Mouse (Mus musculus): ENCODE data around the gene Cenpv.

The Cenpv gene

DNA sequence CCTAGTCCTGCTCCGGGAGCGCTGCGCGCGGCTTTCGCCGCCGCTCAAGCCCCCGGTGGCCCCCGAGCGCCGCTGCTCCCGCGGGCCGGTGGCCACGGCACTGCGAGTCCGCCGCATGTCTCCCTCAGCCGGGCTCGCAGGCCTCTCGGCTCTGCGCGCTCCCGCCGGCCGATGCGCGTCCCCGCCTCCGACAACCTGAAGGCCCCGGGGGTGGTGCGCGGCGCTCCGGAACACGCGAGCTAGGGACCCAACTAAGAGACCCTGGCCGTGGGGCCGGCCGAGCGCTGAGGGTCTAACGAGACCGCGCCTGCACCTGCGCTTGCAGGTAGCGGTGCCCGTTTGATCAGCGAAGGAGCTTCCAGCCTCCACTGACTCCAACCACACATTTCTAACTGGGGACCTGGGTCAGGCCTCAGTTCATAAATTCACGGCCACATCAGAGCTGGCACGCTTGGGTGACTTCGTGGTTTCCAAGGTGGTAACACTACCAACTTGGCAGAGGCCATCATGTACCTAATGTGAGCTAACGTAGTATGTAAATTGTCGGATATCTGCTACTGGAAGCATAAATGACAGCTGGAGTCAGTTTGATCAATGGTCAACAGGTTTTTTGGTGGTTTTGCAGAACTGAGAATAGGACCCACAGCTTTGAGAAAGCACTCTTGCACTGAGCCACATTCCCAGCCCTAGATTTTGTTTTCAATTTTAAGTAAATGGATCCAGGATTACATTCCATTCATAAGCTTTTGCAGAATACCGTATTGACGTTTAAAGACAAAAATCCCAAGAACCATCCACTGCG is at the start of gene Cenpv:
TSS of gene Cenpv (minus strand) at position 173 of the 802 bp plus-strand sequence.
- 6% methylated on average over 57 of the region's 57 CpGs for WGBS

DNA sequence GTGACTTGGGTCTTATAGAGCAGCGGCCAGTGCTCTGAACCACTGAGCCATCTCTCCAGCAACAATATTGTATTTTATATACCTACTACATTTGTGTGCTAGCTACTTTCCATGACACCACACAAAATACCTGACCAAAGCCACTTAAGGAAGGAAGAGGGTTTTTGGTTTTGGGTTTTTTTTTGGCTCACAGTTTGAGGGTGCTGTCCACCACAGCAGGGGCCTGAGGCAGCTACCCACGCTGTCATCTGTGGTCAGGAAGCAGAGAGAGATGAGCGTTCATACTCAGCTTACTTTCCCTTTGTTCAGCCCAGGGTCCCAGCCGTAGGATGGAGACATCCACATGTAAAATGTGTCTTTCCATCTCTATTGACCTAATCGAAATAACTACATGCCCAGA is 48.0 kb upstream of the Cenpv start:
- 90% methylated on average over 5 of the region's 5 CpGs for WGBS

DNA sequence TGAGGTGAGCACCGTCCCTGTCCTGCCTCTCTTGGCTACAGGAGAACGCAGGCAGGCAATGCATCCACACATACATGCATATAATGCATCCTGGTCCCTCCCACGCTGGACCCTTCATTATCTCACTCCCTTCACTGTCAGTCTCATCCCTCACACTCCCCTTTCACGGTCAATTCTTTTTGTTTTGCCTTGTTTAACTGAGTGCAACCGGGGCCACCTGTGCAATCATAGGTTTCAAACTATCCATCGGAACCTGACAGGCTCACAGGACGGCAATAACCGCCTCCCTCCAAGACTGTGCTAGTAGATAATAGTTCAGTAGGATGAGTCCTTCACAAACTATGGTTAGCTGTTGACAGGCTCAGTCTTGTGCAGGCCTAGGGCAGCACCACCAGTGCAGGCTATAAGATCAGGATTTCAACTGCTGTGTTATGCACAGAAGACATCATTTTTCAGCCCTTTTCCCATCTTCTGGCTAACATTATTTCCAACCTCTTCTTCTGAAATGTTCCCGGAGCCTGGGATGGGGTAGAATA is 45.7 kb upstream of the Cenpv start:
- 85% methylated on average over 9 of the region's 9 CpGs for WGBS

DNA sequence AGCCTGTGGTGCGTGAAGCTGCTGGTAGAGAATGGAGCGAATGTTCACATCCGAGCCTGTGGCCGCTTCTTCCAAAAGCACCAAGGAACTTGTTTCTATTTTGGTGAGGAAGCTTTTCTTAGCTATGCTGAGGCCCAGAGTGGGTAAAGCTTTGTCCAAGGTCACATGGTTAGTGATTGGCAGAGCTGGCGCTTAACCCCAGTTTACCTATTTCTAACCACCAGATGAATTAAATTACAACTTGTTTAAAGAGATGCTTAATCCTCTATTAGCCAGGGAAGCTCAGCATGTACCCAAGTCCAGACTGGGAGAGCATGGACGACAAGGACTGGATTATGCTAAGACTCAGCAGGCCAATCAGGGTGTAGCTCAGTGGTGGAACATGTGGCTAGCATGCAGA is 44.0 kb upstream of the Cenpv start:
- 63% methylated on average over 6 of the region's 6 CpGs for WGBS

DNA sequence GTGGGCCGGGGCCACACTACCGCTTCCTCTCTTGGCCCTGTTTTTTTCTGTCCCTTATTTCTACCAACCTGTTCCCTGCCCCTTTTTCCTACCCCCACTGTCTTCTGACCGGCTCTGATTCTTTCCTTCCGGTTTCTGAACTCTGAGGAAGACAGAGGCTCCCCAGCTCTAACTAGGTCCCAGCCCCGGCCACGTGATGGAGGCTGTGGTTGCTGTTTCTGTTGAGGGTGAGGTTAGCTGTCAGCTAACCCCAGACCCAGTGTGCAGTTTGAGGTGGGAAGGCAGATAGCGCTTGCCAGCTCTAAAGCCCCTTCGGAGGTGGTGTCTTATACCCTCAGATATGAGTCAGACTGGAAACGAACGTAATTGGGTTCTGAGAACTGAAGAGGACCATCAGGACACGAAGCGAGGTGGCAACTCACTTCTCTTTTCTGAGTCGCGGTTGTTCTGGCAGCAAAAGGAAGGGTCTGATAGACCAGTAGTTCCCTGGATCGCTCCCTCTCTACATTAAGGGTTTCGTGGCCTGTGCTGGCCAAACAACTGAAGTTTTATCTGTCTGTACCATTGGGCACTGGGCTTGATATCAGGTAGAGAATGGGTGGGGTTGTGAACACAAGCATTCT is 37.6 kb upstream of the Cenpv start:
- 36% methylated on average over 16 of the region's 16 CpGs for WGBS

DNA sequence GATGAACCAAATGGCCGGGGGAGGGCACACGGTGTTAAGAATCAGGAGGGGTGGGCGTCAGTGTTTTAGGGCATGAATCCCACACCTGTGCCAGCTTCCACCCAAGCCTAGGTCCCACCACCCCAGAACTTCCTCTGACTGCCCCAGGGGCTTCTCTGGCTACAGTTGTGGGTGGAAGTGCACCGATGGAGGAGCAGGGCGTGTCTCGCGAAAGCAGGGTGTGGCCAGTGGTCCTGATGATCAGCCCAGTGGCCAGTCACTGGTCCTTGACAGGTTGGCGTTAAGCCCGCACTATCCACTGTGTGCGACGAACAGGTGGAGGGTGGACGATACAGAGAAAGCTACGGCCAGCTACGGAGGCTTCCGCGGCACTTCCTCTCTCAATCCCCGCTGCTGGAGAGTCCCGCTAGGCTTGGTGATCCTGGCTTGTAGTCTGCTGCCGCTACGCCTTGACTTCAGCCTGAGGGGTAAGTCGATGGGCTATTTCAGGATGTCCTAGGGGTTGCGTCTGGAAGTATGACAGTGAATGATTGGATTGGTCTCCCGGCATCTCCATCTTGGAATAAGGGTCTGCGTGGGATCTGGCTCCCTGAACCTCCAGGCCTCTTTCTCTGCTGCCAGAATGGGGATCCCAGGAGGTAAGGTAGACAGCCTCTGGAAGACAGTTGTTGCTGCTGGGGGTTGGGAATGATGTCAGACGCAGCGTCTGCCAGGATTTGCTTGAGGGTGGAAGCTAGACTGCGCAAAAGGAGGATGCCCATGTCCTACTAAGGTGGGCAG is 36.8 kb upstream of the Cenpv start:
- 3% methylated on average over 27 of the region's 27 CpGs for WGBS

DNA sequence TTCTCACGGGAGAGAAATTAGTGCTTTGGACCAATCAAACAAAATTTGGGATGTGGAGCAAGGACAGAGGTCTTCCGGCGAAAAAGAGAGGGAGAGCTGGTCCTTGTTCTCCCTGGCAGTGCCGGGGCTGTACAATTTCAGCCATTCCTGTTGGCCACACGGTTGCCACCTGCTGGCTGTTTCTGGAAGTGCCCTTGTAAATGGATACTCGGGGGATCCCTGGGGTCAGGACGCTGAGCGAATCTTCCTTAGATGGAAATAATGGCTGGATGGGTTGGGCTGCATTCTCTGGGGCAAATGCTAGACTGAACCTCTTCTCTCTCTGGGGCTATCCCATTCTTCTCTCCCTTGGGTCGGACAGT is 36.2 kb upstream of the Cenpv start:
- under 1% methylated on average over 9 of the region's 9 CpGs for WGBS

DNA sequence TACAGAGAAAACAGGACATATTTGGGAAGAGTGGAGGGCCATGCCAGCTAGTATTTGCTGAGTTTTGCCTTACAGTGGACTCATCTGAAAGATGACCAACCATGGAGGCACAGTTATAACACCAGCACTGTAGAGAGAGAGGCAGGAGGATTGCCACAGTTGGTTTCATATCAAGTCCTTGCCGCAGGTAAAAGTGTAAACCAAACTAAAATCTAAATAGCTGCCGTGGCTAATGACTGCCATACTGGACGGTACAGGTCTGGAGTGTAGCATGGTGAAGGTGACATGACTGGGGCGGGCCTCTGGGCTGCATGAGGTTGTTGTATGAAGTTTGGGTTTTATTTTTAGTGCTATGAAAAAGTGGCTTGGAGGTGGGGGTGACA is 35.6 kb upstream of the Cenpv start:
- WGBS = 78% methylated on average over 4 of the region's 4 CpGs

DNA sequence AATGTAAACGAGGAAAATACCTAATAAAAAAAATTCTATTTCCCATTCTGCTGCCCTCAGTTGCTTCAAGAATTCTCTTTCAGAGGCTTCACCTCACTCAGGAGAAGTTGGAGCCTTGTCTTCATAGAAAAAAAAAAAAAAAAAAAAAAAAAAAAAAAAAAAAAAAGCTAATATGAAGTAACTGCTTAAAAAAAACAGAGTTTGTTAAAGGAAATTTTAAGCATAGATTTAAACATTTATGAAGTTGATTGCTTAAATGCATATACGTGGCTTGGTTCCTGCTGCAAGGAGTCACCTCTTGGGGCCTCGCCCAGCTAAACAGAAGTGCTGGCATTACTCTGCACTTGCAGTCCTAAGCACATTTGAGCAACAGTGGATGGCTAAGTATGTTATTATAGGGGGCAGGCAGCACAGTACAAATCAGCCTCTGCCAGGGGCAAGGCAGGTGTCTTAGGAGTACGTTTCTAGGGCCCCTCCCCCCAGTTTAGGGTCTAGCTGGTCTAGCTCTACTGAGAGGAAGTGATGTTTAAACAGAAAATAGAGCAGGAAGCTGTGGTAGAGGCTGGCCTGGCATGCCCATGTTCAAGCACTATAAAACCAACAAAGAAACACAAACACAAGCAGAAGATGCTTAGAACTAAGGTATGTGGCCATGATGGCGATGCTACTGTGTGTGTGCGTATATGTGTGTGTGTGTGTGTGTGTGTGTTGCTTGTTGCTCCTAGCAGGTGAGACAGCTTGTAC is 35.1 kb upstream of the Cenpv start, which contains the start of gene Trpv2:
TSS of gene Trpv2 (plus strand) at position 528 of the 744 bp plus-strand sequence.
- 74% methylated on average over 6 of the region's 6 CpGs for WGBS

DNA sequence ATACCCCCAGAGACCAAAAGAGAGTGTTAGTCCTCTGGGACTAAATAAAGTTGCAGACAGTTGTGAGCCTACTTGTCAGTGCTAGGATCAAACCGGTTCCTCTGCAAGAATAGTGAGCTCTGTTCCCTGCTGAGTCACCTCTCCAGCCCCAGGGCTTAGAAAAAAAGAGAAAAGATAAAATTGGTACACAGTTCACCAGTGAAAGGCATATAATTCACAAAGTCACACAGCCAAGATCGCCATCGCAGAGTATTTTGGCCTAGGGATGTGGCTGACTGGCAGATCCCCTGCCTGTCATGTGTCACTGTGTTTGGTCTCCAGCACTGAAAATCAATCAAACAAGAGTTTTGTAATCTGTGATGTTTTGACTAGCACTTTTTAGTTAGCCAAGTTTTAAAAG is 29.2 kb upstream of the Cenpv start:
- WGBS = 68% methylated on average over 3 of the region's 3 CpGs

DNA sequence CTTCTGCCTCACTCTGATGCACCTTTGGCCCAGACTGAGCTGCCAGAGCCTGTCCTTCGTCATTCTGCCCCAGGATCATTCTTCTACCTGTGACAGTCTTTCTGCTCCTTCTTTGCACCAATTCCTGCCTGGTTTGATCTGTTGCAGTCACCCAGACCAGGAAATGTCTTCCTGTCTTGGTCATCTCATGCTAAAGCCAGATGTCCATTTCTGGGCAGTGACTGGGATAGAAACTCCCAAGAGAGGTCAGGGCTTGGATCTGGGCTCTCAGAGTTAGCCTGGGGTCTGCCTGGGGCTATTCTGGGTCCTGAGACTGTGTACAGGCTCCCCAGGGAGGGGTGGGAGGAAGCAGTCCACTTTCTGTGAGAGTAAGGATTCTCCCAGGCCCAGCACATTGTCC is 27.1 kb upstream of the Cenpv start:
- 71% methylated on average over 1 of the region's 1 CpGs for WGBS

DNA sequence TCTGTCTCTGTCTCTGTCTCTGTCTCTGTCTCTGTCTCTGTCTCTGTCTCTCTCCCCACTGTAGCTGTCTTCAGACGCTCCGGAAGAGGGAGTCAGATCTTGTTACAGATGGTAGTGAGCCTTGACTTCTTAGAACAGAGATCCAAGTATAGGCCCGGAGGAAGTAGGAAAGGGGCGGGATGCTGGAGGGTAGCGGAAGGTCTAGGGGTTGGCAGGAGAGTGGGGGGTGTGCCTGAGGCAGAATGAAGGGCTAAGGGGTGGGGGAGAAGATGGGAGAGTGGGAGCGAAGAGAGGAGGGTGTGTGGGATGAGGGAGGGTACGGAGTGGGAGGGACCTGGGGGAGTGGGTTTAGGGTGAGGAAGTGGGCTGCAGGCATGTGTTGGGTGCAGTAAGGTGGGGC is 26.7 kb upstream of the Cenpv start:
- 72% methylated on average over 7 of the region's 7 CpGs for WGBS

DNA sequence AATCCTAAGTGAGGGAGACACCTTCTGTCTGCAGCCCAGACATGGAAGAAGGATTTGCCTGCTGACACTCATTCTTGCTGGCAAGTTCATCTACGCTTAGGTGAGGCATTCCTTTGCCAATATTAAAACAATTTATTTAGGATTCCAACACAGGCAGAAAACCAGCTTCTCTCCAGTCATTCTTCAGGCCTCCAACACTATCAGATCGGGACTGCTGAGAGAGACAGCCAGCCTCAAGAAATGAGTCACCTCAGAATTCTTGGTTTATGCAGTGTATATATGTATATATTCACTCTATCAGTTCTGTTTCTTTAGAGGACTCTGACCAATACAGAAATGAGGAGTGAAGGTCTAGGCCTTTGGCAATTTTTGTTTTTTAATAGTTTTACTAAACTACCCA is 24.5 kb upstream of the Cenpv start:
- WGBS = 84% methylated on average over 2 of the region's 2 CpGs

DNA sequence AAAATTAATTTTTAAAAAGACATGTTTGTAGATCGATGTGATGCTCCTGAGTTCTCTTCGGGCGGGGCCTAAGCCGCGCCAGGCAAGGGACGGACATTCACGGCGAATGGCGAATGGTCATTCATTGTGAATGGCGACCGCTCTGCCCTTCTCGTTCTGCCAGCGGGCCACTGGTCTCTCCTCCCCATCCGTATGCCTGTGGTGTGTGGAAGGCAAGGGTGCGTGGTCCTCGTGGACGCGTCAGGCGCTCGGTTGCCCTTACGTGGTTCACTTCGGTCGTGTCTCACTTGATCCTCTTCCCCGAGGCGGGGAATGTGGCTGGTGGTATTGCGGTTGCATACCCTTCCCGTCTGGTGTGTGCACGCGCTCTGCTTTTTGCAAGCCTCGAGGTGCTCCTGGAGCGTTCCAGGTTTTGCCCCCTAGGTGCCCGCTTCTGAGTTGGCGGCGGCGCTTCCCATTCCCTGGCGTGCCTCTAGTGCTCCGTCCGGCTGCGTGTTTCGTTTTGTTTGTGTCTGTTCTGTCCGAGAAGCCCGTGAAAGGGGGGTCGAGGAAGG is 21.5 kb upstream of the Cenpv start:
- 42% methylated on average over 43 of the region's 43 CpGs for WGBS

DNA sequence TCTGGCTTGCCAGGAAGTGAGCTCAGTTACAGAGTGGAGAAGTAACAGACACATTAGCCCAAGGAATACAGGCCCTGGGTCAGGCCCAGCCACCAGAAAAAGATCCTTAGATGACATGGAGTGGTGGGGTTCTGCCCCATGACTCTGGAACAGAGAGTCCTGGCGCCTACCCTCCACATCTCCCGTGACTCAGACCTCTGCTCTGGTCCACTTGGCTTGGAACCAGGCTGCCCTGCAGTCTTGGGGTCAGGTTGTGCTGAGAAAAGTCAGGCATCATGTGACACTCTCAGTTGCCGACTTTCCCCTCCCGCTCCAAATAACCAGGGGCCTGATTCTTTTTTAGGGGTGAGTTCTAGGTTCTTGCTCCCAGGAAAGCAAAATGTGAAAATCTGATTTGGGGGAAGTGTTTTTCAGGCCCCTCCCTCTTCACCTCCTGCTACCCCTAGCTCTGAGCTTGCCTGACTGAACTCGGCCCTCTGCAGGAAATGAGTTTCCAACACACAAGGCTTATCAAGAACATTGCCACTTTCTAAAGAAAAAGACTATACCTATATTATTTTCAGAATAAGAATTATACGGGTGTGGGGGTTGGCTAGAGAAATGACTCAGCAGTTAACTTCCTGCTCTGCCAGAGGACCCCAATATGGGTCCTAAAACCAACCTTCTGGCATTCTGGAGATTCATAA is 20.0 kb upstream of the Cenpv start:
- WGBS = 59% methylated on average over 6 of the region's 6 CpGs

DNA sequence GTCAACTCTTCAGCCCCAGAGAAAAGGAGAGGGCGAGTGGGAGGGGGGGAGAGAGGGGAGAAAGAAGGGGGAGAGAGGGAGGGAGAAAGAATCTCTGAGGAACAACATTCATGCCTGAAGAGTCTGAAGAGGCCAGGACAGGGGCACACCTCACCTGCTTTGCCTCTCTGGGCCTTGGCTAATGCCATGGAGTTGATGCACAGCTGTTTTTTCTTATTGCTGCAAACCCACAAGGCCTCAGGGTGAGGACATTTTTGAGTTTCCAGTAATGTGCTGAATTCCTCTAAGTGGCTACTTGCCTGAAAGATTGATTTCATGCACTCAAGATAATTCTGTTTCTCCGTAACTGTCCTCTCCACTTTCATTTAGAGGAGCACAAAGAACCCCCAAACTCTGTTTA is 19.1 kb upstream of the Cenpv start:
- WGBS = 81% methylated on average over 2 of the region's 2 CpGs

DNA sequence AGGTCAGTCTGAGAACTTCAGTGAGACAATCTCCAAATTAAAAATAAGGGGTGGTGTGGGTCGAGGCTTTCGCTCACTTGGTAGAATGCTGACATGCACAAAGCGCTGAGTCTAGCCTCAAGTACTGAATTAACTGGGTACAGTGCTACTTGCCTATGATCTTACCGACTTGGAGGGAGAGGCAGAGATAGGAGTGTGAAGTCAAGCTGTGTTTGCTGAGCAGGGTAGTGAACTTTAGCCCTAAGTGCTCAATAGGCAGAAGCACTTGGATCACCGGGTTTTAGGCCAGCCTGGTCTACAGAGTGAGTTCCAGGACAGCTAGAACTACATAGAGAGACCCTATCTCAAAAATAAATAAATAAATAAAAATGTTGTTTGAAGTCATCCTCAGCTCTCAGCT is 18.1 kb upstream of the Cenpv start:
- 73% methylated on average over 5 of the region's 5 CpGs for WGBS

DNA sequence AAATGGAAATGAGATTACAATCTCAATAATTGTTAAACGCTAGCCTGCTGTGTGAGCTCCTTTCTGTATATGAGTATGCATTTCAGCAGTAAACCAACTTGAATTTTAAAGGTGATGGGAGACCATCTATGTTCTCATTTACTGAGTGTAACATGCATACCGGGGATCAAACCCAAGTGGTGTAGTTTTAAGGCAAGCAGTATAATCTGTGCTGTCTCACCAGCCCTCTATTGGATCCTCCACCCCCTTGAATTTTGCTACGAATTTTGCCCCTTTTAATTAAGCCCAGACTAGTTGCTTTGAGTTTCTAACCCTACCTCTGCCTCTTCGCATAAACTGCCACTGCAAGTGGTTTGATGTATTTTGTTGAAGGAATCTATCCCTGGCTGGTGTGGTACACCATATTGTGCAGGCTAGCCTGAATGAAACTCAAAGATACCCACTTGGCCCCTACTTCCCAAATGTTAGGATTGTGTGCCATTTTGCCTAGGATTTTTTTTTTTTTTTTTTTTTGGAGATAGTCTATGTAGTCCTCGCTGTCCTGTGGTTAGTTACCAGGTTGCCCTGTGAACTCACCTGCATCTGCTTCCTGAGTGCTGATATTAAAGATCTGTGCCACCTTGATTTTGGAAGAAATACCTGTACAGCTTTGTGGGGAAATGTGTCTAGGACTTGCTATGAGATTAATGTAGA is 15.2 kb upstream of the Cenpv start:
- WGBS = 54% methylated on average over 5 of the region's 5 CpGs

DNA sequence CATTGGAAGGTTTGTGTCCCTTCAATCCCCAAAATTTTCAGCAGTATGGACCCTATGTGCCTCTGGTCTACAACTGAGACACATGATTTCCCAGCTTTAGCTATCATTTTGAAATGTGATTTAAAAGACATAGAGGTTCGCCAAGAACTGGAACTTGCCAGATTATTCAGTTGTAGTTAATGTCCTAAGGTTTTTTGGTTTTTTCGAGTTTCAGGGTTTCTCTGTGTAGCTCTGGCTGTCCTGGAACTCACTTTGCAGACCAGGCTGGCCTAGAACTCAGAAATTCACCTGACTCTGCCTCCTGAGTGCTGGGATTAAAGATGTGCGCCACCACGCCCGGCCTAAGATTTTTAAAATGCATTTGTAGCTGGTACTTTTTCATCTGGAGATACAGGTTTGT is 14.6 kb upstream of the Cenpv start:
- WGBS = 61% methylated on average over 5 of the region's 5 CpGs

DNA sequence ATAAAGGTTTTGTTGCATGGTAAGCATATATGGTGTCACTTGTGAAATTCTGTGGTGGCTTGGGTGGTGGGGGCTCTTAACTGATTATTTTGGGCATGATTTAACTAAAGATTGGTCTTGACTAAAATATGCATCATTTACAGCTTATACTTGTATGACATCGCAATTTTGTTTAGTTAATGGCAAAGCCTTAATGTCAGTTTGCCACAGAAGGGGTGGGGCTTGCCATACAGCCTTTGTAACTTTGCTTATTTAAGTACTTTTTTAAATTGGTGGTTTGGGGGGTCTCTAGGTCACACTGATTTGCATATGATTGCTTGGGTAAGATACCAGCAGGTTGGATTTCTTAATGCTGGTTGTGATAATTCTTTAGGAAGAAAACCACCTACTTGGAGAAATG is 14.1 kb upstream of the Cenpv start:
- 6% methylated on average over 1 of the region's 1 CpGs for WGBS

Data from cerebral cortex, adult 2 months (tissue).